Mouse (Mus musculus) thymus, adult 18-20 months (tissue): ENCODE results near the gene Hadhb.
A peak's percentile ranks its signal among the peaks of the same experiment; 100 is the strongest.

Source experiments
- DNase-seq, 2 experiments: peaks; one replicate each; pipeline ENCODE4 v3.0.0; 2022; ENCODE audit warnings: mixed read lengths in 2 of 2

The Hadhb gene

GRCm38 (mm10) chr5:30154474-30155394 lies at the start of gene Hadhb, which contains the start of gene Hadha:
Hadhb (plus strand) TSS chr5:30155248.
Hadha (minus strand) TSS chr5:30155162.
- DNase-seq, result peak; percentile 82 to 87

GRCm38 (mm10) chr5:30105668-30106300 lies 49.3 kb upstream of the Hadhb start, which contains the start of gene 3110082J24Rik:
3110082J24Rik (minus strand) TSS chr5:30106086.
- no peak for DNase-seq

- DNase-seq, result no peak
Observed at GRCm38 (mm10) chr5:30106756-30107155, 48.3 kb upstream of the Hadhb start.

GRCm38 (mm10) chr5:30107186-30107585 lies 47.9 kb upstream of the Hadhb start:
- DNase-seq, result no peak

GRCm38 (mm10) chr5:30107611-30108041 lies 47.4 kb upstream of the Hadhb start:
- DNase-seq, result no peak

GRCm38 (mm10) chr5:30108233-30108632 lies 46.8 kb upstream of the Hadhb start:
- DNase-seq, result no peak

- no peak for DNase-seq
Observed at GRCm38 (mm10) chr5:30109899-30110298, 45.1 kb upstream of the Hadhb start.

GRCm38 (mm10) chr5:30110371-30111060 lies 44.5 kb upstream of the Hadhb start:
- no peak for DNase-seq

- no peak for DNase-seq
Observed at GRCm38 (mm10) chr5:30111126-30111525, 43.9 kb upstream of the Hadhb start.

- DNase-seq, result no peak
Observed at GRCm38 (mm10) chr5:30111771-30112170, 43.3 kb upstream of the Hadhb start.

GRCm38 (mm10) chr5:30112533-30113068 lies 42.4 kb upstream of the Hadhb start:
- DNase-seq, result no peak

- DNase-seq, result peak; percentile 57 to 68
Observed at GRCm38 (mm10) chr5:30113881-30114760, 40.9 kb upstream of the Hadhb start.

- DNase-seq, result no peak
Observed at GRCm38 (mm10) chr5:30114761-30115140, 40.3 kb upstream of the Hadhb start.

- no peak for DNase-seq
Observed at GRCm38 (mm10) chr5:30115718-30116117, 39.3 kb upstream of the Hadhb start.

- no peak for DNase-seq
Observed at GRCm38 (mm10) chr5:30118018-30118417, 37.0 kb upstream of the Hadhb start.

GRCm38 (mm10) chr5:30119163-30119562 lies 35.9 kb upstream of the Hadhb start:
- DNase-seq, result no peak

GRCm38 (mm10) chr5:30120106-30120505 lies 34.9 kb upstream of the Hadhb start:
- DNase-seq, result no peak

- DNase-seq, result no peak
Observed at GRCm38 (mm10) chr5:30122481-30122880, 32.6 kb upstream of the Hadhb start.

- DNase-seq, result no peak
Observed at GRCm38 (mm10) chr5:30125587-30125986, 29.5 kb upstream of the Hadhb start.

- DNase-seq, result no peak
Observed at GRCm38 (mm10) chr5:30126756-30127155, 28.3 kb upstream of the Hadhb start.

- no peak for DNase-seq
Observed at GRCm38 (mm10) chr5:30127921-30128597, 27.0 kb upstream of the Hadhb start.
